Mouse (Mus musculus) kidney, adult 2 months (tissue): ENCODE results near the gene Khnyn.

Experiments
- CTCF ChIP-seq: fragments of 200-500 bp; conservative IDR thresholded peaks from 2 replicates; pipeline ENCODE4 v1.5.1; 2011; ENCODE audit warnings: low read depth, mild to moderate bottlenecking, control low read depth, low read length, moderate library complexity, mixed read lengths; ENCODE audit not compliant: insufficient read depth, insufficient read length
- POLR2A ChIP-seq: fragments of 200-500 bp; IDR thresholded peaks from one replicate; pipeline ENCODE4 v1.6.1; 2011; ENCODE audit warnings: low read depth, low read length, control low read depth

DNA sequence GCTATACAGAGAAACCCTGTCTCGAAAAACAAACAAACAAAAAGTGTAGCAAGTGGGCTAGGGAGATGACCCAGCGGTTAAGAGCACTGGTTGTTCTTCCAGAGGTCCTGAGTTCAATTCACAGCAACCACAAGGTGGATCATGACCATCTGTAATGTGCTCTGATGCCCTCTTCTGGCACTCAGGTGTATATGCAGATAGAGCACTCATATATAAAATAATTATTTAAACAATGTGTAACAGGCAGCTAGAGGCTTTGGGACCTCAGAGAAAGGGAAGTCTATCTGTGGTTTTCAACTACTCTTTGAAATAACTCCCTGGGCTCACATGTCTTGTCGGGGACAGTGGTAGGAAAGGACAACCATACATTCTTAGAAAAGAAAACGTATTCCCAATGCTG is 46.0 kb upstream of the Khnyn start:
- TF ChIP-seq CTCF (0 out of 2 replicates have a peak, but pooled peaks have one; percentile 4), POLR2A (no peak)
